Mouse (Mus musculus) cerebellum, postnatal 4 days (tissue): ENCODE data around the gene Zbtb22.

Experiments used
- DNase-seq, 2 experiments: peaks; one replicate each; pipeline ENCODE4 v3.0.0; 2022; ENCODE audit warnings: low spot score in 2 of 2, mixed read lengths in 1 of 2

Gene Zbtb22

GRCm38 (mm10) chr17:33920282-33921097 lies 4.8 kb downstream of the Zbtb22 start:
- DNase-seq: peak; percentile 62 to 83

DNA sequence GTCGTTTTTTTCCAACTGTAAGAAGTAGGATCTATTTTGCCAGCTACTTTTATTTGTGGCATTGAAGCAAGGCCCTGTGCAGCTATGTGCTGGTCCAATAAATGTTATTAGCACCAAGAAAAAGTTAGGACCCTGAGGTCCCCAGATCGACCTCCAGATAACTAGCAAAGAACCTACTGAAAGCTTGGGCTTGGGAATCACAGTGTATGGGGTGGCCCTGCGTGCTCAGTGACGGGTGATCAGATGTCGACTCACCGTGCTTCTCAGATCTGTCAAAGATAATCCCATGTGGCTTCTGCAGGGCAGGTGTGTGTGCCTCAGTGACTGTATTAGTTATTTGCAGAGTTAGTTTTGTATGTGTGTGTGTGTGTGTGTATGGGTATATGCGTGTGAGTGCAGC lies 5.7 kb downstream of the Zbtb22 start:
- DNase-seq: no peak

- peak in 1 of 2 experiments; percentile 54 for DNase-seq
Measured at GRCm38 (mm10) chr17:33924577-33925283, 9.0 kb downstream of the Zbtb22 start.

- DNase-seq: no peak
Measured at GRCm38 (mm10) chr17:33925406-33926116, 9.9 kb downstream of the Zbtb22 start.

DNA sequence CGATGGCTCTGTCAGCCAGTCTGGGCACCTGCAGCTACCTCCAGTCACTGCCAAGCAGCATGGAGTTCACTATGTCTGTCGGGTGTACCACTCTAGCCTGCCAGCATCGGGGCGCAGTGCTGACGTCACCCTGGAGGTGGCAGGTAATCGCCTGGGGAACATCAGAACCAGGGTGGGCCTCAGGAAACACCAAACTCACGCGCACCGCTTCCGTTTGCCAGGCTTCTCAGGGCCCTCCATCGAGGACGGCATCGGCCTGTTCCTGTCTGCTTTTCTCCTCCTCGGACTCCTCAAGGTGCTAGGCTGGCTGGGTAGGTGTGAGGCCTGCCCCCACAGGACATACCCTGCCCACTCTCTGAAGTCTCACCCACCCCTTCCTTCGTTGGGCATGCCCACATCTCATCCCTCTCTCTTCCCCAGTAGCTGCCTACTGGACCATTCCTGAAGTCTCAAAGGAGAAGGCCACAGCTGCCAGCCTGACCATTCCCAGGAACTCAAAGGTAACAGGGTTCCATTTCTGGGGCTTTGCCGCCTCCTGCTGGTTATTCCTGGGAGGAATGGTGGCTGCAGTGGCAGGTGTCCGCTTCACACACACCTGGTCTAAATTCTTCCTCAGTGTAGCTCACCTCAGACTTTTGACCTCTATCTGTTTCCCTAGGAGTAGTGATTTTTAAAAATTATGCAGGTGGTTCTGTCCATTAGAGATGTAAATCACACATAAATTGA lies 10.7 kb downstream of the Zbtb22 start:
- no peak for DNase-seq

GRCm38 (mm10) chr17:33928251-33928947 lies 12.7 kb downstream of the Zbtb22 start:
- DNase-seq: no peak

DNA sequence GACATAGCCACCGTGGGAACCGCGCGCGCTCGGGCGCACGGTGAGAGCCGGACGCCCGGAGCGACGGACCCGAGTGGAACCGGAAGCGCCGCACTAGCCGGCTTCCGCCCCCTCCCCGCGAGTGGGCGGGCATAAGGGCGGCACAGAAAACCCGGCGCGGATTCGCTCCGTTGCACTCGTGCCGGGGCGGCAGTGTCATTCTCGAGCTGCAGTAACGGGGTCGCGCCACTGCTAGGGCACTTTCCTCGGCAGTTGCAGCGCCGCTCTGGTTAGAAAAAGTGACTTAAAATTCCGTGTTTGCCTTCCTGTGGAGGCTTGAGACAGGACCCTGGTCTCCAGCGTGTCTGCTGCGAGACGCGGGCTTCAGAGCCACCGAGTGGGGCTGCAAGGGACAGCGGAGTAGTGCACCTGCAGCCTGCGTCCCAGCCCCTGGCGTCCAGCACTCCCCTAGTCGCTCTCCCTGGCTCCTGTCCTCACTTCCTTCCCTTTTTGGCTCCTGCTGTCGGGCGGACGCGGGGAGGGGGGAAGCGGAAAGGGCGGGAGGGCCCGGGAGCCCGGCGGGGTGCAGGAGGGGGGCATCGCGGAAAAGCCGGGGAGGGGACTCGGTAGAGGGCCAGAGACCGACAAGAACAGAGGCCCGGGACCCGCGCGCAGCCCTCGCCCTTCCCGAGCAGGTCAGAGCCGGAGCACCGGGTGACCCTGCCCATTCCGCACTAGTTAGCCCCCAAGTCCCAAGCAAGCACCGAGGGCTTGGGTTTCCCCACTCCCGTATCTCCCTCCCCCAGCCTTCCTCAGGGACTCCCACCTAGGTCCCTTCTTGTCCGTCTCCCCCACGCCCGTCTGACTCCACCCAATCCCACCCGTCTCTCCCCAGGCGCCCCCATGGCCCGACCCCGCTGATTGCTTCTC lies 13.9 kb downstream of the Zbtb22 start, which contains the start of gene Rgl2:
Gene Rgl2 (plus strand): TSS at position 173 of the 909 bp plus-strand sequence.
- DNase-seq: peak; percentile 94 to 98

DNA sequence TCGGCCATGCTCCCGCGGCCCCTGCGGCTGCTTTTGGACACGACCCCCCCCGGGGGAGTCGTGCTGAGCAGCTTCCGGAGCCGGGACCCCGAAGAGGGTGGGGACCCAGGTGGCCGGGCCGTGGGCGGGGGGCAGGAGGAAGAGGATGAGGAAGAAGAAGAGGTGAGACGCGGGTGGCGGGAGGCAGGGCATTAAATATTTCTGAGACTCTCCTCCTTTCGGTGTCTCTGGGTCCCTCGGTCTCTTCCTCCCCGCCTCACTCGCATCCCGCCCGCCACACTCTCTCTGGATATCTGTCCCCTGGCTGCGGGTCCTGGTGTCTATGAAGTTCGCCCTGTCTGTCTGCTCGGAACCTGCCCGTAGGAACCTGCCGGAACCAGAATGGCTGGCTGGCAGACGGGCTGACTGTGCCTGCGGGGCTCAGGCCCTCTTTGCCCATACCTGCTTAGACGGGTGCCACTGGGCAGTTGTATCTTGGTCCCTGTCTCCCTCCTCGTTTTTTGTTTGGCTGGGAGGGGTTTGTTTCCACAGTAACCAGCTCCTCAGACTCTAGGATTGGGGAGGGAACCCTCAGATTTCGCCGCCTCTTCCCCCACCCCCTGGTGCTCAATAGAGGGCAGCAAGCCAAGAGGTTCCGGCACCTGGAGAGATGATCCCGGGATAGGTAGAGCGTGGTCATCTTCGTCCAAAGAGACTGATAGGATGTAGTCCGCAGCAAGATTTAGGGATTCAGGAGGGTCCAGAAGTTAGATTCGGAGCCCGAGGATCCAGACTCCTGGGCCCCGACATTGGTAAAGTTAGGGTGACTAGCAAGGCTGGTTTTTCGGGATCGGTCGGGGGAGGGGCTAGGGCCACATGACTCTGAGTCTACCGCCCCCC lies 14.8 kb downstream of the Zbtb22 start:
- peak in 1 of 2 experiments; percentile 40 for DNase-seq

- DNase-seq: no peak
Measured at GRCm38 (mm10) chr17:33931159-33931866, 15.6 kb downstream of the Zbtb22 start.

DNA sequence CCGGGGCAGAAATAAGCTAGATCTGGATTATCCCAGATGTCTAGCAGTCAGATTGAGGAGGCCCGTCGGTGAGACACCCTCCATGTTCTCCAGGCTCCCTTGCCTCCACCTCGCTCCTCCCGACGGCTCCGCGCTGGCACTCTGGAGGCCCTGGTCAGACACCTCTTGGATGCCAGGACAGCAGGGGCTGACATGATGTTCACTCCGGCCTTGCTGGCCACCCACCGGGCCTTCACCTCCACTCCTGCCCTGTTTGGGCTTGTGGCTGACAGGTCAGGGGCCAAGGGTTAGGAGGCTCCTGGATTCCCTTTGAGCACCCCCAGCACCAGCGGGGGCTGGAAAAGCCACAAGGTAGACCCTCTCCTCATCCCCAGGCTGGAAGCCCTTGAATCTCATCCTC lies 16.2 kb downstream of the Zbtb22 start:
- no peak for DNase-seq

- DNase-seq: no peak
Measured at GRCm38 (mm10) chr17:33932448-33932847, 16.7 kb downstream of the Zbtb22 start.

DNA sequence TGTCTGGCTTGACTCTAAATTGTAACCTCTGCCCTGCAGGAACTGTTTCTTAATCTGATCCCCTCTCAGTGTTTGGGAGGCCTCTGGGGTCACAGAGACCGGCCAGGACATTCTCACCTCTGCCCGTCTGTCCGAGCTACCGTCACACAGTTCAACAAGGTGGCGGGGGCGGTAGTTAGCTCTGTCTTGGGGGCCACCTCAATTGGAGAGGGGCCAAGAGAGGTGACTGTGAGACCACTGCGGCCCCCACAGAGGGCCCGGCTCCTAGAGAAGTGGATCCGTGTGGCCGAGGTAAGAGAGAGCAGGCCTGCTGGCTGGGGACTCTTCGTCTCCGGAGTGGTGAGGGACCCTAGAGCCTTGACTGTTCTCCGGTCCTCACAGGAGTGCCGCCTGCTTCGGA lies 17.3 kb downstream of the Zbtb22 start:
- DNase-seq: no peak

GRCm38 (mm10) chr17:33935422-33936055 lies 19.8 kb downstream of the Zbtb22 start:
- DNase-seq: no peak

GRCm38 (mm10) chr17:33936993-33937392 lies 21.3 kb downstream of the Zbtb22 start:
- no peak for DNase-seq

- no peak for DNase-seq
Measured at GRCm38 (mm10) chr17:33938783-33939182, 23.1 kb downstream of the Zbtb22 start.

DNA sequence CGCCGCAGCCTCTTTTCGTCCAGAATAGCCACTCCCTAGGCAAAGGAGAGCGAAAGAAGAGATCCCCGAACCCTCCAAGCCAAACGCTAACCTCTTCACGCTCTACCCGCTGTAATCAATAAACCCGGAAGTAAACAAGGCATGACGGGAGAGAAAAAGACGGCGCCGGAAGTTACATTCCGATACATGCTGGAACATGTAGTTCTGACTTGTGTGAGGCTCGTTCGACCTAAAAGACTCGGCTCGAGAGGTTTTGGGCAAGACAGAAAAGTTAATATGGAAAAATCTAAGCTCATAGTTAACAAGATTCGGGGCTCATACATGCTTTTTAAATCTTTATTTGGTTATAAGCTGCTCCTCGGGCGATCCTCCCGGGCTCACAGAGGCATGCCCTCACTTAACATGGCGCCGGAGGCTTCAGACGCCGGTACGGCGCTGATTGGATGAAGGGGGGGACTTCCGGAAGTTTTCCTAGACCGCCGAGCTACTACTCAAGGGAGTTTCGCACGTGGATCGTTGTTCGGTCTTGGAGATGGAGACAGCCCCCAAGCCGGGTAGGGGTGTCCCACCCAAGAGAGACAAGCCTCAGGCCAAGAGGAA lies 24.6 kb downstream of the Zbtb22 start, which contains the start of the genes Pfdn6 and Wdr46:
Gene Pfdn6 (minus strand): TSS at position 138 of the 600 bp plus-strand sequence.
Gene Wdr46 (plus strand): TSS at position 455 of the 600 bp plus-strand sequence.
- peak; percentile 69 to 83 for DNase-seq

GRCm38 (mm10) chr17:33940981-33941380 lies 25.3 kb downstream of the Zbtb22 start:
- DNase-seq: no peak
